Mouse (Mus musculus) intestine, embryonic 16.5 days (tissue): ENCODE measurements at regions not wholly inside any gene's neighbourhood (a gene's known extent, or its start where the extent isn't known, plus 50 kb on each side); places are given as distances from the start of the nearest gene placed in this dataset.

Experiments used
- ATAC-seq: fragments of 200-750 bp; cut with Nextera tagmentation; 2 replicates; pipeline ENCODE4 v1.8.0; 2017; ENCODE audit warnings: moderate TSS enrichment, moderate library complexity
- H3K27ac ChIP-seq: fragments of 300-500 bp; sonication (generic); 2 replicates; pipeline ENCODE4 v1.5.1; 2014; ENCODE audit warnings: mild to moderate bottlenecking, low read length
- H3K27me3 ChIP-seq: fragments of 300-500 bp; sonication (generic); replicated peaks from 2 replicates; pipeline ENCODE4 v1.6.1; 2014; ENCODE audit warnings: low read length, control low read depth, mixed read lengths; ENCODE audit not compliant: control insufficient read depth, insufficient read depth
- H3K36me3 ChIP-seq: fragments of 300-500 bp; sonication (generic); 2 replicates; pipeline ENCODE4 v1.6.1; 2014; ENCODE audit warnings: low read length, control low read depth; ENCODE audit not compliant: control insufficient read depth, insufficient read depth
- H3K4me1 ChIP-seq: fragments of 300-500 bp; sonication (generic); 2 replicates; pipeline ENCODE4 v1.6.1; 2014; ENCODE audit warnings: low read length, control low read depth, mixed read lengths; ENCODE audit not compliant: control insufficient read depth, insufficient read depth
- H3K4me2 ChIP-seq: fragments of 300-500 bp; sonication (generic); 2 replicates; pipeline ENCODE4 v1.6.1; 2014; ENCODE audit warnings: low read depth, low read length, control low read depth
- H3K4me3 ChIP-seq: fragments of 300-500 bp; sonication (generic); 2 replicates; pipeline ENCODE4 v1.5.1; 2014; ENCODE audit warnings: mild to moderate bottlenecking, low read length
- H3K9ac ChIP-seq: fragments of 300-500 bp; sonication (generic); 2 replicates; pipeline ENCODE4 v1.6.1; 2014; ENCODE audit warnings: low read depth, low read length
- H3K9me3 ChIP-seq: fragments of 300-500 bp; sonication (generic); 2 replicates; pipeline ENCODE4 v1.6.1; 2016; ENCODE audit warnings: low read length, control low read depth; ENCODE audit not compliant: control insufficient read depth
- WGBS: fragments of 180-500 bp; shearing (Covaris S2); extraction: QIAGEN DNeasy Blood & Tissue Kit; methylation state at CpG from one replicate; pipeline ENCODE4 v1.1.7; 2014; 5-methylcytosine and 5-hydroxymethylcytosine counted together

DNA sequence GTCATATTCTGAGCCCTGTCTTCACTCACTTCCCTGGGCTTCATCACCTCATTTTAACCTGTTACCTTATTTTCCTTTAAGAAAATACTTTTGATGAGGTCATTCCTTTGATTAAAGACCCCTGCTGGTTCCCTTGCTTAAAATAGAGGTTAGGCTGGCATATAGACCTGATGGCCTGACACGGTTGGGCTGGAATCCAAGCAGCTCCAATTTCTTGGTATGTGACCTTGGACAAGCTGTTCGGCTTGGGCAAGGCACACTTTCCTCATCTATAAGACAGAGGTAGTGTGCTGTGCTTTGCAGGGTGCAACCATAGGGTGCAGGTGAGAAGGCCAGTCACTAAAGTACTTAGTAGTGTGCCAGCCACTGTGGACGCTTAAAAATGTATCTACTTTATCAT is 183.8 kb upstream of the Klf12 start:
- no peak overlapping the region for H3K9ac ChIP-seq
- H3K27ac ChIP-seq, result no peak overlapping the region
- H3K36me3 ChIP-seq, result no peaks in the 10 kb centered on the region
- no peaks in the 10 kb centered on the region for H3K4me1 ChIP-seq
- H3K4me3 ChIP-seq, result no peak overlapping the region
- ATAC-seq, result no peak
- 86% methylated on average over 3 of the region's 3 CpGs for WGBS
- H3K4me2 ChIP-seq, result no peak overlapping the region
- H3K27me3 ChIP-seq, result no peaks in the 10 kb centered on the region
- no peaks in the 10 kb centered on the region for H3K9me3 ChIP-seq

DNA sequence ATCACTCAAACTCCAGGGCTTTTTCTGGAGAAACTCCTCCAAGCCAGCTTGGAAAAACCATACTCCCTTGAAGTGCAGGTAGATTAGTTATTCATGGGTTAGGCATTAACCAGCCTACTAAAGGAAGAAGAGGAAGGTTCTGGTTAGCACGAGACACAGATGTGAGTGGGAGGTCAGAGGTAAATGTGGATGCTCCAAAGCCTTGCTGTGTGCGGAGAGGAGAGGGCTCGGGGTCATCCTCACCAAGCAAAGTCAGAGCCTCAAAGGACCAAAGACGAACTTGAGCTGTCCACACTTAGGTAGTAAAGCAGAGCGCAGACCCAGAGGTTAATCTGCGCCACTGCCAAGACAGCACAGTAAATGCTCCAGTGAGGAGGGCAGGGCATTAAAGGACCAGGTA is 177.8 kb upstream of the Klf12 start:
- WGBS, result 74% methylated on average over 6 of the region's 6 CpGs
- Histone ChIP-seq H3K9ac (no peak overlapping the region), H3K27ac (no peak overlapping the region), H3K4me3 (no peak overlapping the region), H3K4me1 (peaks cover 12% of the 10 kb centered on the region), H3K36me3 (no peaks in the 10 kb centered on the region), H3K4me2 (no peak overlapping the region), H3K27me3 (no peaks in the 10 kb centered on the region), H3K9me3 (no peaks in the 10 kb centered on the region)
- no peak for ATAC-seq

DNA sequence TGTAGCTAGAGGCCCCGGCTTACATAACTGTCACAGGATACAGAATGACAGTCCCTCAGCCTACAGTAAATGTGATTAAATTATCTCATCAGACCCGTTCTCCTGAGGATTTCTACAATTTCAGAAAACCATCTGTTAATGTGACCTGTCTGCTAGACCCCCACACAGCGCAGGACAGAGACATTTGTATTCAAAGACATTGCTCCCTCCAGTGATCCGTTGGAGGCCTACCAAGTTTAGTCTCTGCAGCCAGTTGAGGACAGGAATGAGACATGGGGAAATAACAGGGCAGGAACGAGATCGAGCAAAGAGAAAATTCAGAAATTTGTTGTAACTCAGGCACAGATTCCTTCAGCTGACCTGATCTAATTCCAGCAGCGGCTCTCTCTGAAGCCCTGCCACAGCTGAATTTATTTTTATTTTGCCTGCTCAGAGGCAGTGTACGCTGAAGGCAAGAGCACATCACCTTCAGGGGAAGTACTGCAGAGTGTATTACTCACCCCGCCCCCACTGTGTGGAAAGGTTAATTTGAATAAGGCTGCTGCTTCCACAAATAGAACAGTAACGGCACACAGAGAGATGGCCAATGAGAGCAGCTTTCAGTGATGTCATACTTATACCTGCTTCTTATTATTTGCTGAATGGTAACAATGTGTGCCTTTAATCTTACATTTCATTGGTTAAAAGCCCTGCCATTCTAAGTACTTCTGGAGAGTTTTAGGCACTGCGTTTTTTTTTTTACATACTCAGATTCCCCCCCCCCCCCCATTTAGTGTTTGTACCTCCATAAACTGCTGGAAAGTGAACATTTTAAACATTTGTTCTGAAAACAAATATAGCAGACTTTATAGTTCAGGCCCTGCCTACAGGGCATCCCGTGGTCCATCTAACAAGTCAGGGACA is 176.9 kb upstream of the Klf12 start:
- 47% methylated on average over 12 of the region's 12 CpGs for WGBS
- Histone ChIP-seq H3K9ac (peak overlapping the region; percentile 11; the same call in 1 of the 2 replicates), H3K27me3 (no peaks in the 10 kb centered on the region), H3K4me3 (no peak overlapping the region), H3K4me1 (peaks cover 12% of the 10 kb centered on the region), H3K4me2 (no peak overlapping the region), H3K36me3 (no peaks in the 10 kb centered on the region), H3K9me3 (no peaks in the 10 kb centered on the region), H3K27ac (no peak overlapping the region)
- peak; percentile 54 for ATAC-seq

DNA sequence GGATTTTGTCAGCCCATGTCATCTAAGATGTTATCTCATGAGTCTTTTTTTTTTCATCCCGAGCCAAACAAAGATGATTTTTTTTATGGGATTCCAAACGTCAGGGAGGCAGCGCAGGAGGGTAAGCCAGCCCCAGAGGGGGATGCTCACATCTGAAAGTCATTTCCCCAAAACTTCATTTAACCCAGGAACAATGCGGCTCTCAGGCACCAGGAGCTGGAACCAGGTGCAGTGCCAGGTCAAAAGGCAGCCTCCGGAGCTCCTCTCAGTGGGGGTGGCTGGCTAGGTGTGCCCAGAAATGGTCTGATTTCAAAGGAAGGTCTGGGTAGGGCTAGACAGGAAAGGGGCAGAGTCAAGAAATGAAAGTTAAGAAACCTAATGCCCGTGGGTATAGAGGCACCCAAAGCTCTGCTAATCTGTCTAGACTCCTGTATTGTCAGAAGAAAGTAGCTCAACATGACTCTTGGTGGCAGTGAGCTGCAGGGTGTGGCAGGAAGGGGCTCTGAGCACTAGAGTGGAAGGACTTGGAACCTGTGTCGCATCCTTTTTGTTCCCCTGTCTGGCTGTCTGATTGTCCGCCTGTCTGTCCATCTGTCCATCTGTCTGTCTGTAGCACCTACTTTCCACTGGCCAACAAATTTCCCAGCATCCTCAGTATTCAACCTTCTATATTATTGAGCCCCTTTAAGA is 175.3 kb upstream of the Klf12 start:
- peaks cover 12% of the 10 kb centered on the region for H3K4me1 ChIP-seq
- no peak overlapping the region for H3K4me3 ChIP-seq
- ATAC-seq, result no peak
- no peak overlapping the region for H3K9ac ChIP-seq
- 0 out of 2 replicates have a peak overlapping the region, but pooled peaks have one; percentile 37 for H3K4me2 ChIP-seq
- H3K36me3 ChIP-seq, result no peaks in the 10 kb centered on the region
- 34% methylated on average over 8 of the region's 8 CpGs for WGBS
- no peak overlapping the region for H3K27ac ChIP-seq
- no peaks in the 10 kb centered on the region for H3K27me3 ChIP-seq
- no peaks in the 10 kb centered on the region for H3K9me3 ChIP-seq

DNA sequence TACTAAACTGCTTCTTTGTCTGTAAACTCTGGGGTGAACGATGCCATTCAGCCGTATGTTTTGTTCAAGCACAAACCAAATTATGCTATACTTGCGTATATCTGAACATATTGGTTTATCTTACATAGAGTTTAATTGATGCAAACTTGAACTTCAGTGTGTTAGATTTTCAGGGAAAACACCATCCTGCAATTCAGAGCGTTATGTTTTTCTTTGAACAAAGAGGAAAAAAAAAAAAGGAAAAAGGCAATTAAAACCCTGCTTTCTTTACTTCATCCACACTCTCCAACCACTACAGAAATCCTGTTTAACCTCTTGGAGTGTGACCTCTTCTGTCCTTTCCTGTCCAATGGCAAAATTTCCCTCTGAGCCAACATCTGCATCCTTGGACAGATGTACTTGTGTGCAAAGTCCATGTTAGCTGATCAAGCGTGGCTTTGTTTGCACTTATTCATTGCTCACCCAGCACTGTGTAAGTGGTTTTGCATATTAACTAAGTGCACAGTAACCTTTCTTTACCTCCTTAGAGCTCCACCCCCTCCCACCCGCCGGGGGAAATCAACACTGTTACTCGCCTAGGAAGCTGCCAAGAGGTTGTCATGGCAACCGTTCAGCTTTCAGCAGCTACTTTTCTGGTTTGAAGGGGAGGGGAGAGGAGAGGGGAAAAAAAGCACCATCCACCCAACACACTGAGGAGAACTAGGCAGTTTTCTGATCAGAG is 174.4 kb upstream of the Klf12 start:
- Histone ChIP-seq H3K36me3 (no peaks in the 10 kb centered on the region), H3K27ac (no peak overlapping the region), H3K4me3 (no peak overlapping the region), H3K27me3 (no peaks in the 10 kb centered on the region), H3K4me1 (peaks cover 12% of the 10 kb centered on the region), H3K4me2 (peak overlapping the region; percentile 37), H3K9me3 (no peaks in the 10 kb centered on the region), H3K9ac (no peak overlapping the region)
- ATAC-seq, result peak; percentile 84
- WGBS, result 20% methylated on average over 9 of the region's 9 CpGs

DNA sequence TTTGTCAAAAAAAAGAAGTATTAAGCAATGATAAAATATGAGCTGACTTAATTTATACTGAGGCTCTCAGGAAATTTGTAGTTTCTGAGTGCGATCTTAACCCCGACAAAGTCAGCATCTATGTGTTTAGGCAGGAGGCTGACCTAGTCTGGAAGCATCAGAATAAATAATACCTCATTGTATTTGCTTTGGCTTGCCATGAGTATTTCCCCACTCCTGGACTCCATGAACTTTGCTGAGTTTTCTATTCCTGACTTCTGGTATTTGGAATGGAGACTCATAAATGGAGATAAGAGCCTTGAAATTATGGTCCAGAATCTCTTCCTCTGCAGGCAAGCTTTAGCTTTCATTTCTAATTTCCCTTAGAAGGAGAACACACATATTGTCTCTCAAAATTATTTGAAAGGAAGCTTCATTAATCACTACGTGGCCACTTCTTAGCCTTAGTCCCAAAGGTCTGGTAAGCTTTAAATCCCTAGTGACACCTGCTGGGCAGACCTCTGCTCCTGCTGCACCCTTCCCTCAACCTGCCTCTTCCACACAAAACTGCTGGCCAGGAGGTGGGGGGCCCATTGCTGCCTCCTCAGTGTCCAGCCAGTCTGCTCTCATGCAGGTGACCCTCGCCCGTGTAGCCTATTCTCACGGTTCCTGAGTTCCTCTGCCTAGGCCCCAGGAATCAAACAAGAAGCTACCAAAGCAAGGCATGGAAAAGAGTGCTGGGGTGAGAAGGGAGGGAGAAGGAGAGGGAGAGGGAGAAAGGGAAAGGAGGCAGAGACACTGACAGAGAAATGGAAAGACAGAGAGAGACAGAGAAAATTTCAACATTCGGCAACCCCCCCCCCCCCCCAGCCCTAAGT is 173.6 kb upstream of the Klf12 start:
- Histone ChIP-seq H3K9ac (no peak overlapping the region), H3K4me3 (no peak overlapping the region), H3K9me3 (no peaks in the 10 kb centered on the region), H3K27me3 (no peaks in the 10 kb centered on the region), H3K27ac (no peak overlapping the region), H3K36me3 (no peaks in the 10 kb centered on the region), H3K4me1 (peaks cover 12% of the 10 kb centered on the region), H3K4me2 (no peak overlapping the region)
- no peak for ATAC-seq
- WGBS, result 41% methylated on average over 7 of the region's 7 CpGs

DNA sequence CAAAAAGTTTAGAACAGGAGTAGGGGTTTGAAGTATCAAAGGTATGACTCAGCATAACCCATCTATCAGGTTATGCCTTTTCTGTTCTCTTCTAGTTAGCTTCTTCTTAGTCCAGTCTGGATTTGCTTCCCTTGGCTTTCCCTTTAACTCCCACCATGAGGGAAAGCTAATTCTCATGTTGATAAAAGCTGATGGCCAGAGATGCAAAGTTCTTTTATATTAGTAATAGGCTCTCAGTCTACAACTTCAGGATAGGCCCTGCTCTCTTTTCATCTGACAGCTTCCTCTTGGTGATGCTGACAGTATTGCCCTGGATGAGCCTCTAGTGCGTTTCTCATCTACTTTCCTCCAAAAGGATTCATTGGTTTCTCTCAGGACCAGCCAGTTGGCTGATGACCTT is 161.7 kb upstream of the Klf12 start:
- Histone ChIP-seq H3K27ac (no peak overlapping the region), H3K9me3 (no peaks in the 10 kb centered on the region), H3K4me1 (no peaks in the 10 kb centered on the region), H3K9ac (no peak overlapping the region), H3K27me3 (no peaks in the 10 kb centered on the region), H3K36me3 (no peaks in the 10 kb centered on the region), H3K4me2 (no peak overlapping the region), H3K4me3 (no peak overlapping the region)
- WGBS, result 85% methylated on average over 1 of the region's 1 CpGs
- no peak for ATAC-seq

DNA sequence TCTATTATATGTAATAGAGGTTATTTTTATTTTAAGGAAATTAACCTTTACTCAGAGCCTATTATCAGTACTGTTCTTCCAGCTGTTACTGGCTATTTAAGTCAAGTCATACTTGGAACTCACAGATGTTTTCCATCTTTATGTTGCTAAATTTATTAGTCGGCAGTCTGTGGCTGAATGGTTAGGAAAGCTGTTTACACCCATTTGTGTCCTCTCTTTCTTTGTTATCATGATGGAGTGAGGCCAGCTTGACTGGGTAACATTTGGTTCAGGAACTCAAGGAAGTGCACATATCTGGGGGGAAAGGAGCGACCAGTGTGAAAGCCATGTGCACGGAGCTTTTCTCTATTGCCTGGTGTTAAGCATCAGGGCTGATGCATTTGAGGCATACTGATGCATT is 160.4 kb upstream of the Klf12 start:
- H3K4me3 ChIP-seq, result no peak overlapping the region
- WGBS, result 60% methylated on average over 3 of the region's 3 CpGs
- H3K9me3 ChIP-seq, result no peaks in the 10 kb centered on the region
- no peaks in the 10 kb centered on the region for H3K4me1 ChIP-seq
- H3K9ac ChIP-seq, result no peak overlapping the region
- H3K4me2 ChIP-seq, result no peak overlapping the region
- H3K27ac ChIP-seq, result no peak overlapping the region
- H3K27me3 ChIP-seq, result no peaks in the 10 kb centered on the region
- no peaks in the 10 kb centered on the region for H3K36me3 ChIP-seq
- ATAC-seq, result no peak
